Mouse (Mus musculus): ENCODE data around the gene Dnttip2. TPM values are rescaled to one million over a fixed set of nuclear protein-coding genes. Genes with fewer than 3 reads are reported as not detected.

Dnttip2 gene
- polyA plus RNA-seq, 1 experiment: 24.3 TPM

DNA sequence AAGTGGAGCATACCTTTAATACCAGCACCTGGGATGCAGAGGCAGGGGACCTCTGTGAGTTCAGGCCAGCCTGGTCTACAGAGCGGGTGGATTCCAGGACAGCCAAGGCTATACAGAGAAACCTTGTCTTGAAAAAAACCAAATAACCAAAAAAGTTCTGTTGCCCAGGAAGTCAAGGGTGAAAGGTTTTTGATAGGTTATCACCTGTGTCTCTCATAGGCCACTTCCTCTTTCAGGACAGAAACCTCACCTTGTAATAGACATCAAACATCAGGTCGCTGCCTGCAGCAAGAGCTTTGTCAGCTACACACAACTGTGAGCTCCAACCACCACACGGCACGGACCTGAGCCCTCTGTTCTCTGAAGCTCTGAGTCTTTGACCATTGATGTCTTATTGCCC lies 30.4 kb downstream of the Dnttip2 start:
- Histone ChIP-seq H3K4me1 (ENCODE audit: control insufficient read depth, insufficient read depth, low read length) (peaks cover 4% of the 10 kb centered on the region; the same call in 1 of the 2 replicates), H3K27ac (ENCODE audit: insufficient read depth, low read length) (no peak overlapping the region), H3K27me3 (ENCODE audit: control insufficient read depth, insufficient read depth, low read length) (no peaks in the 10 kb centered on the region), H3K4me3 (replicated peaks; ENCODE audit: insufficient read depth, low read depth, low read length) (no peak overlapping the region)
- 83% methylated on average over 4 of the region's 4 CpGs for WGBS
- DNase-seq: no peak
- no peak for TF ChIP-seq POLR2A (IDR thresholded peaks at IDR 0.05; ENCODE audit: borderline replicate concordance, insufficient read depth, low read length)
- TF ChIP-seq CTCF (IDR thresholded peaks at IDR 0.05; ENCODE audit: borderline replicate concordance, insufficient read depth, low read depth, low read length): no peak

GRCm38 (mm10) chr3:122307894-122308671 lies 33.9 kb downstream of the Dnttip2 start:
- Histone ChIP-seq H3K4me1 (ENCODE audit: control insufficient read depth, insufficient read depth, low read length) (no peaks in the 10 kb centered on the region; the same call in 1 of the 2 replicates), H3K4me3 (replicated peaks; ENCODE audit: insufficient read depth, low read depth, low read length) (no peak overlapping the region), H3K27ac (ENCODE audit: insufficient read depth, low read length) (no peak overlapping the region), H3K27me3 (ENCODE audit: control insufficient read depth, insufficient read depth, low read length) (no peaks in the 10 kb centered on the region)
- no peak for DNase-seq
- 53% methylated on average over 4 of the region's 4 CpGs for WGBS
- TF ChIP-seq POLR2A (IDR thresholded peaks at IDR 0.05; ENCODE audit: borderline replicate concordance, insufficient read depth, low read length) (no peak), CTCF (IDR thresholded peaks at IDR 0.05; ENCODE audit: borderline replicate concordance, insufficient read depth, low read depth, low read length) (no peak)

DNA sequence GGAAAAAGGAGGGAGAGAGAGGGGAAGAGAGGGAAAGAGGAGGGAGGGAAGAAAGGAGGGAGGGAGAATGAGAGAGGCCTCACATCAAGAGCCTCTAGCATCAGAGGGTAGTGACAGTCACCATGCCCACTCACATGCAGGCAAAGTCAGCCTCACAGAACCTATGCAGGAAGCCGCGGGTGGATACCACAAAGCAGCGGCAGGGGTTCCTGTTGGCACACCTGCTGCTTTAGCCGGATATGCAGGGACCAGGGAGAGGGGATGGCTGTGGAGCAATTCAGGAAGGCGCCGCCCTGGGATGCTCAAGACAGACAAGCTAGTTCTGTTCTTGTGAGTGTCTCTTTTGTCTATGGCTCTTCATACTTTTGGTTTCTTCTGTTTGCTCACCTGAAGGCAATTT lies 34.8 kb downstream of the Dnttip2 start:
- Histone ChIP-seq H3K4me1 (ENCODE audit: control insufficient read depth, insufficient read depth, low read length) (no peaks in the 10 kb centered on the region; the same call in 1 of the 2 replicates), H3K27ac (ENCODE audit: insufficient read depth, low read length) (no peak overlapping the region), H3K4me3 (replicated peaks; ENCODE audit: insufficient read depth, low read depth, low read length) (no peak overlapping the region), H3K27me3 (ENCODE audit: control insufficient read depth, insufficient read depth, low read length) (no peaks in the 10 kb centered on the region)
- no peak for DNase-seq
- 47% methylated on average over 6 of the region's 6 CpGs for WGBS
- TF ChIP-seq POLR2A (IDR thresholded peaks at IDR 0.05; ENCODE audit: borderline replicate concordance, insufficient read depth, low read length): no peak
- TF ChIP-seq CTCF (IDR thresholded peaks at IDR 0.05; ENCODE audit: borderline replicate concordance, insufficient read depth, low read depth, low read length): no peak

DNA sequence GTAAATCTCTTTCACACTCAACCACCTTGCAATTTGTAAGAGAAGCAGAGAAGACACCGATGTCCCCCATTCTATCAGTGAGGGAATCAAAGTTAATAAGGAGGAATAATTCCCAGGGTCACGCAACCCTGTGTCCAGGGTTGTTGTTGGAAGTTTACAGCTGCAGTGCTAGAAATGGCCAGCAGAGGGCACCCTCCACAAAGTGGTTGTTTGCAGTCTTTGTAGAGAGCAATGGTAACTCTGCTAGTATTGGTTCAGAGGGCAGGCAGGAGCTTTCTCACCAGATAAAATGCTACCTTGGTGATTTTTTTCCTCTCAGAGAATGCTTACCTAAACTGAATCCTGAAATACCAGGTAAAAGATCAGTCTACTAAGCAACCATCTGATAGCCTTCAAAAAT lies 37.9 kb downstream of the Dnttip2 start:
- Histone ChIP-seq H3K27me3 (ENCODE audit: control insufficient read depth, insufficient read depth, low read length) (0 out of 2 replicates have a peak, but pooled peaks cover 1% of the 10 kb centered on the region), H3K4me1 (ENCODE audit: control insufficient read depth, insufficient read depth, low read length) (no peaks in the 10 kb centered on the region; the same call in 1 of the 2 replicates), H3K4me3 (replicated peaks; ENCODE audit: insufficient read depth, low read depth, low read length) (no peak overlapping the region), H3K27ac (ENCODE audit: insufficient read depth, low read length) (no peak overlapping the region)
- TF ChIP-seq POLR2A (IDR thresholded peaks at IDR 0.05; ENCODE audit: borderline replicate concordance, insufficient read depth, low read length) (no peak), CTCF (IDR thresholded peaks at IDR 0.05; ENCODE audit: borderline replicate concordance, insufficient read depth, low read depth, low read length) (peak; percentile 96)
- DNase-seq: peak; percentile 74 to 88
- 28% methylated on average over 2 of the region's 2 CpGs for WGBS

GRCm38 (mm10) chr3:122312936-122313629 lies 38.9 kb downstream of the Dnttip2 start:
- Histone ChIP-seq H3K4me1 (ENCODE audit: control insufficient read depth, insufficient read depth, low read length) (no peaks in the 10 kb centered on the region; the same call in 1 of the 2 replicates), H3K4me3 (replicated peaks; ENCODE audit: insufficient read depth, low read depth, low read length) (no peak overlapping the region), H3K27me3 (ENCODE audit: control insufficient read depth, insufficient read depth, low read length) (0 out of 2 replicates have a peak, but pooled peaks cover 1% of the 10 kb centered on the region), H3K27ac (ENCODE audit: insufficient read depth, low read length) (no peak overlapping the region)
- WGBS: 87% methylated on average over 10 of the region's 10 CpGs
- DNase-seq: no peak
- TF ChIP-seq CTCF (IDR thresholded peaks at IDR 0.05; ENCODE audit: borderline replicate concordance, insufficient read depth, low read depth, low read length): no peak

- Histone ChIP-seq H3K27me3 (ENCODE audit: control insufficient read depth, insufficient read depth, low read length) (0 out of 2 replicates have a peak, but pooled peaks cover 1% of the 10 kb centered on the region), H3K4me1 (ENCODE audit: control insufficient read depth, insufficient read depth, low read length) (no peaks in the 10 kb centered on the region), H3K27ac (ENCODE audit: insufficient read depth, low read length) (no peak overlapping the region), H3K4me3 (replicated peaks; ENCODE audit: insufficient read depth, low read depth, low read length) (no peak overlapping the region)
- 77% methylated on average over 7 of the region's 7 CpGs for WGBS
- TF ChIP-seq CTCF (IDR thresholded peaks at IDR 0.05; ENCODE audit: borderline replicate concordance, insufficient read depth, low read depth, low read length) (no peak), POLR2A (IDR thresholded peaks at IDR 0.05; ENCODE audit: borderline replicate concordance, insufficient read depth, low read length) (no peak)
- no peak for DNase-seq
Measured at GRCm38 (mm10) chr3:122313936-122314335, 39.7 kb downstream of the Dnttip2 start.

DNA sequence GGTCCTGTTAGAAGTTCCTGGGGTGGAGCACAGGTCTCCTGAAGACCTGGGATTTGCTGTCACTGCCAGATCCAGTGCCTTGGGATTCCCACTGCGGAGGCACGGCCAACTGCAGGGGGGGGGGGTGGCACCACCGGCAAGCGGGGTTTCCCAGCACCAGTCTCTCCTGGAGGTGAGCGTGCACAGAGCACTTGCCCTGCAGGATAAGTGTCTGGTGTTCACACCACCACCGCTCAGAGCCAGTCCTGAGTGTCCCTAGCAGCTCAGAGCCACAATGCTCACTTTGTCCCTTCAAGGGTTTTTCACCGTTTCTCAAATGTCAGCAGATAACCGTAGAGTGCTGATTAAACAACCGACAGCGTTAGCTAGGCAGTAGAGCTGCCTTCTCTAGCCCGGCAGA lies 42.4 kb downstream of the Dnttip2 start:
- no peak for TF ChIP-seq CTCF (IDR thresholded peaks at IDR 0.05; ENCODE audit: borderline replicate concordance, insufficient read depth, low read depth, low read length)
- no peak for TF ChIP-seq POLR2A (IDR thresholded peaks at IDR 0.05; ENCODE audit: borderline replicate concordance, insufficient read depth, low read length)
- Histone ChIP-seq H3K27ac (ENCODE audit: insufficient read depth, low read length) (no peak overlapping the region), H3K4me3 (replicated peaks; ENCODE audit: insufficient read depth, low read depth, low read length) (no peak overlapping the region), H3K4me1 (ENCODE audit: control insufficient read depth, insufficient read depth, low read length) (no peaks in the 10 kb centered on the region), H3K27me3 (ENCODE audit: control insufficient read depth, insufficient read depth, low read length) (0 out of 2 replicates have a peak, but pooled peaks cover 1% of the 10 kb centered on the region)
- 13% methylated on average over 11 of the region's 11 CpGs for WGBS
- DNase-seq: no peak

Data from cerebellum, adult 2 months (tissue).